Mouse (Mus musculus) CH12.LX (cell line): ENCODE measurements at regions not wholly inside any gene's neighbourhood (a gene's known extent, or its start where the extent isn't known, plus 50 kb on each side); places are given as distances from the start of the nearest gene placed in this dataset.

ENCODE experiments used
- DNase-seq: peaks from one replicate; pipeline ENCODE4 v3.0.0-alpha.2; 2013; ENCODE audit errors: extremely low read depth
- H3K27ac ChIP-seq: 2 replicates; pipeline ENCODE4 v1.5.1; 2012; ENCODE audit warnings: low read depth, mild to moderate bottlenecking, control low read depth, moderate library complexity; ENCODE audit not compliant: insufficient read depth
- H3K27me3 ChIP-seq: replicated peaks from 2 replicates; pipeline ENCODE3; 2012; ENCODE audit warnings: inconsistent platforms
- H3K36me3 ChIP-seq, 2 experiments: replicated peaks in 1 of 2; 2 replicates each; pipeline versions ENCODE3 to v1.6.1; 2012; ENCODE audit warnings: inconsistent platforms in 1 of 2, low read length in 1 of 2, mild to moderate bottlenecking in 1 of 2, mixed read lengths in 1 of 2, moderate library complexity in 1 of 2; ENCODE audit not compliant: control insufficient read depth in 1 of 2, insufficient read depth in 1 of 2
- H3K4me1 ChIP-seq, 2 experiments: 2 replicates each; pipeline ENCODE4 v1.6.1; 2012; ENCODE audit warnings: inconsistent platforms in 1 of 2, moderate library complexity in 1 of 2; ENCODE audit not compliant: insufficient read depth in 2 of 2, control insufficient read depth in 1 of 2
- H3K4me2 ChIP-seq: 2 replicates; pipeline ENCODE4 v1.6.1; 2012; ENCODE audit warnings: low read depth, mild to moderate bottlenecking, control low read depth; ENCODE audit not compliant: poor library complexity, insufficient read depth, severe bottlenecking
- H3K4me3 ChIP-seq, 3 experiments: fragments of 150-350 bp in 1 of 3; sonication (generic) in 1 of 3; replicated peaks in 1 of 3; 2 replicates each; pipeline versions ENCODE3 to v1.5.1; 2011 to 2012; ENCODE audit warnings: low read depth in 2 of 3, low read length in 2 of 3, mild to moderate bottlenecking in 2 of 3, moderate library complexity in 2 of 3, control low read depth in 1 of 3, improper control_type of control experiment in 1 of 3, inconsistent platforms in 1 of 3, mixed read lengths in 1 of 3; ENCODE audit not compliant: poor library complexity in 1 of 3
- H3K79me2 ChIP-seq: replicated peaks from 2 replicates; pipeline ENCODE4 v1.6.1; 2012; ENCODE audit warnings: mild to moderate bottlenecking, moderate library complexity; ENCODE audit not compliant: control insufficient read depth, poor library complexity, insufficient read depth, severe bottlenecking; ENCODE audit errors: extremely low read depth
- H3K9ac ChIP-seq: 2 replicates; pipeline ENCODE4 v1.6.1; 2012; ENCODE audit warnings: low read depth, mild to moderate bottlenecking, control low read depth, moderate library complexity; ENCODE audit not compliant: insufficient read depth
- H3K9me3 ChIP-seq: replicated peaks from 2 replicates; pipeline ENCODE3; 2012; ENCODE audit warnings: low read length, inconsistent platforms, mixed read lengths
- BHLHE40 ChIP-seq: IDR thresholded peaks from 2 replicates; pipeline ENCODE4 v1.6.1; 2011; ENCODE audit warnings: mild to moderate bottlenecking, low read depth, low read length, improper control_type of control experiment
- CHD2 ChIP-seq: IDR thresholded peaks from 2 replicates; pipeline ENCODE4 v1.6.1; 2011; ENCODE audit warnings: low read length, improper control_type of control experiment
- CTCF ChIP-seq, 2 experiments: IDR thresholded peaks in 1 of 2; conservative IDR thresholded peaks in 1 of 2; 2 replicates each; pipeline ENCODE4 v1.5.1; 2011 to 2012; ENCODE audit warnings: low read depth in 2 of 2, low read length in 2 of 2, improper control_type of control experiment in 1 of 2, inconsistent platforms in 1 of 2, mild to moderate bottlenecking in 1 of 2, moderate library complexity in 1 of 2
- E2F4 ChIP-seq: IDR thresholded peaks from 2 replicates; pipeline ENCODE4 v1.6.1; 2011; ENCODE audit warnings: low read depth, low read length, improper control_type of control experiment; ENCODE audit not compliant: insufficient replicate concordance
- ELF1 ChIP-seq: IDR thresholded peaks from 2 replicates; pipeline ENCODE4 v1.6.1; 2014; ENCODE audit warnings: low read depth, mild to moderate bottlenecking, inconsistent platforms, low read length, improper control_type of control experiment
- EP300 ChIP-seq: IDR thresholded peaks from 2 replicates; pipeline ENCODE4 v1.6.1; 2011; ENCODE audit warnings: low read length, improper control_type of control experiment
- ETS1 ChIP-seq: conservative IDR thresholded peaks from 2 replicates; pipeline ENCODE4 v1.6.1; 2012; ENCODE audit warnings: low read depth, mild to moderate bottlenecking, inconsistent platforms, low read length, improper control_type of control experiment, moderate library complexity
- HCFC1 ChIP-seq: IDR thresholded peaks from 2 replicates; pipeline ENCODE4 v1.6.1; 2012; ENCODE audit warnings: low read depth, mild to moderate bottlenecking, inconsistent platforms, low read length, improper control_type of control experiment
- IRF4 ChIP-seq: IDR thresholded peaks from 2 replicates; pipeline ENCODE4 v1.6.1; 2014; ENCODE audit warnings: low read depth, mild to moderate bottlenecking, inconsistent platforms, low read length, improper control_type of control experiment
- JUN ChIP-seq: IDR thresholded peaks from 2 replicates; pipeline ENCODE4 v1.6.1; 2011; ENCODE audit warnings: low read depth, mild to moderate bottlenecking, low read length, improper control_type of control experiment, moderate library complexity; ENCODE audit not compliant: insufficient read depth
- JUND ChIP-seq: conservative IDR thresholded peaks from 2 replicates; pipeline ENCODE4 v1.6.1; 2011; ENCODE audit warnings: low read depth, low read length, improper control_type of control experiment
- MAZ ChIP-seq: IDR thresholded peaks from 2 replicates; pipeline ENCODE4 v1.6.1; 2012; ENCODE audit warnings: low read depth, mild to moderate bottlenecking, inconsistent platforms, low read length, improper control_type of control experiment, moderate library complexity
- MEF2A ChIP-seq: IDR thresholded peaks from 2 replicates; pipeline ENCODE4 v1.6.1; 2014; ENCODE audit warnings: low read depth, mild to moderate bottlenecking, inconsistent platforms, low read length, improper control_type of control experiment, borderline replicate concordance
- MXI1 ChIP-seq: IDR thresholded peaks from 2 replicates; pipeline ENCODE4 v1.6.1; 2011; ENCODE audit warnings: mild to moderate bottlenecking, low read depth, low read length, improper control_type of control experiment
- MYC ChIP-seq: IDR thresholded peaks from 2 replicates; pipeline ENCODE4 v1.6.1; 2011; ENCODE audit warnings: low read depth, mild to moderate bottlenecking, improper control_type of control experiment, low read length
- NELFE ChIP-seq: IDR thresholded peaks from 2 replicates; pipeline ENCODE4 v1.6.1; 2011; ENCODE audit warnings: low read depth, low read length, improper control_type of control experiment
- NRF1 ChIP-seq: IDR thresholded peaks from 2 replicates; pipeline ENCODE4 v1.6.1; 2014; ENCODE audit warnings: low read depth, mild to moderate bottlenecking, inconsistent platforms, low read length, improper control_type of control experiment, moderate library complexity
- PAX5 ChIP-seq: IDR thresholded peaks from 2 replicates; pipeline ENCODE4 v1.6.1; 2012; ENCODE audit warnings: low read length, inconsistent platforms, mixed read lengths
- POLR2A ChIP-seq: IDR thresholded peaks from 2 replicates; pipeline ENCODE4 v1.6.1; 2011; ENCODE audit warnings: low read depth, mild to moderate bottlenecking, improper control_type of control experiment, low read length
- POLR2AphosphoS2 ChIP-seq: IDR thresholded peaks from 2 replicates; pipeline ENCODE4 v1.6.1; 2011; ENCODE audit warnings: low read depth, low read length, improper control_type of control experiment
- RAD21 ChIP-seq: IDR thresholded peaks from 2 replicates; pipeline ENCODE4 v1.6.1; 2011; ENCODE audit warnings: low read depth, mild to moderate bottlenecking, low read length, improper control_type of control experiment, moderate library complexity
- RCOR1 ChIP-seq: conservative IDR thresholded peaks from 2 replicates; pipeline ENCODE4 v1.6.1; 2012; ENCODE audit warnings: low read depth, mild to moderate bottlenecking, inconsistent platforms, low read length, improper control_type of control experiment
- SIN3A ChIP-seq: IDR thresholded peaks from 2 replicates; pipeline ENCODE4 v1.6.1; 2012; ENCODE audit warnings: low read length, improper control_type of control experiment, inconsistent platforms
- TBP ChIP-seq: conservative IDR thresholded peaks from 2 replicates; pipeline ENCODE4 v1.6.1; 2011; ENCODE audit warnings: low read depth, low read length, improper control_type of control experiment
- TCF12 ChIP-seq: IDR thresholded peaks from 2 replicates; pipeline ENCODE4 v1.6.1; 2014; ENCODE audit warnings: low read depth, mild to moderate bottlenecking, inconsistent platforms, low read length, improper control_type of control experiment
- UBTF ChIP-seq: IDR thresholded peaks from 2 replicates; pipeline ENCODE4 v1.6.1; 2012; ENCODE audit warnings: low read depth, mild to moderate bottlenecking, inconsistent platforms, low read length, improper control_type of control experiment, moderate library complexity
- USF1 ChIP-seq: IDR thresholded peaks from 2 replicates; pipeline ENCODE4 v1.6.1; 2014; ENCODE audit warnings: low read depth, mild to moderate bottlenecking, inconsistent platforms, low read length, improper control_type of control experiment
- ZC3H11A ChIP-seq: IDR thresholded peaks from 2 replicates; pipeline ENCODE4 v1.6.1; 2012; ENCODE audit warnings: low read depth, mild to moderate bottlenecking, inconsistent platforms, low read length, improper control_type of control experiment
- ZMIZ1 ChIP-seq: IDR thresholded peaks from 2 replicates; pipeline ENCODE4 v1.6.1; 2012; ENCODE audit warnings: low read depth, mild to moderate bottlenecking, inconsistent platforms, low read length, improper control_type of control experiment
- dilution Hi-C: fragments of 300-500 bp; cut with MboI; formaldehyde crosslinking; loops from 2 replicates; pipeline ENCODE4 v1.14.3; 2020; ENCODE audit warnings: low sequenced_read_pairs; ENCODE audit not compliant: extremely low pct_unique_long_range_greater_than_20kb, extremely low pct_ligation_motif_present
- in situ Hi-C: fragments of 300-500 bp; cut with MboI; formaldehyde crosslinking; loops from 3 replicates; pipeline ENCODE4 v1.14.3; 2019; ENCODE audit warnings: low sequenced_read_pairs, low pct_ligation_motif_present, low pct_unique_long_range_greater_than_20kb, mixed read lengths

- Histone ChIP-seq H3K79me2 (no peaks in the 10 kb centered on the region), H3K27me3 (no peaks in the 10 kb centered on the region), H3K4me1 (no peaks in the 10 kb centered on the region), H3K4me3 (no peak overlapping the region), H3K4me2 (no peak overlapping the region), H3K27ac (no peak overlapping the region), H3K9me3 (no peaks in the 10 kb centered on the region), H3K36me3 (no peaks in the 10 kb centered on the region), H3K9ac (no peak overlapping the region)
- dilution Hi-C loops (no loop called here), in situ Hi-C loops (no loop called here)
- DNase-seq = no peak
- TF ChIP-seq POLR2AphosphoS2 = no peak
- no peak for TF ChIP-seq POLR2A
- TF ChIP-seq MYC = no peak
- TF ChIP-seq TCF12 = no peak
- TF ChIP-seq JUND = no peak
- TF ChIP-seq TBP = no peak
- no peak for TF ChIP-seq HCFC1
- TF ChIP-seq RCOR1 = no peak
- no peak for TF ChIP-seq ELF1
- no peak for TF ChIP-seq NRF1
- TF ChIP-seq MXI1 = no peak
- no peak for TF ChIP-seq ZMIZ1
- no peak for TF ChIP-seq PAX5
- TF ChIP-seq ETS1 = no peak
- no peak for TF ChIP-seq MAZ
- no peak for TF ChIP-seq BHLHE40
- TF ChIP-seq RAD21 = no peak
- no peak for TF ChIP-seq MEF2A
- no peak for TF ChIP-seq SIN3A
- TF ChIP-seq ZC3H11A = no peak
Observed at GRCm38 (mm10) chrX:23015562-23015961, 349.3 kb downstream of the Klhl13 start.

- in situ Hi-C loops = no loop called here
- TF ChIP-seq POLR2AphosphoS2 = no peak
- TF ChIP-seq TCF12 = no peak
- no peak for TF ChIP-seq UBTF
- no peak for TF ChIP-seq NELFE
- TF ChIP-seq JUN = no peak
- TF ChIP-seq POLR2A = no peak
- no peak for TF ChIP-seq PAX5
- no peak for TF ChIP-seq USF1
- no peak for TF ChIP-seq ZC3H11A
- TF ChIP-seq EP300 = no peak
- TF ChIP-seq MYC = no peak
- no peak for TF ChIP-seq IRF4
- TF ChIP-seq BHLHE40 = no peak
- no peak for TF ChIP-seq CTCF (conservative IDR thresholded peaks at IDR 0.05 in 1 of 2, IDR thresholded peaks at IDR 0.05 in 1 of 2; ENCODE audit: low read depth in 2 of 2, low read length in 2 of 2)
- TF ChIP-seq CHD2 = no peak
- no peak for TF ChIP-seq MEF2A
- TF ChIP-seq ETS1 = no peak
- TF ChIP-seq ELF1 = no peak
- TF ChIP-seq HCFC1 = no peak
- TF ChIP-seq E2F4 = no peak
- H3K9me3 ChIP-seq = no peaks in the 10 kb centered on the region
Observed at GRCm38 (mm10) chrX:23015118-23015517, 349.8 kb downstream of the Klhl13 start.

More at GRCm38 (mm10) chrX:23015118-23015517, 349.8 kb downstream of the Klhl13 start:
- Histone ChIP-seq H3K27ac (no peak overlapping the region), H3K36me3 (no peaks in the 10 kb centered on the region), H3K79me2 (no peaks in the 10 kb centered on the region), H3K27me3 (no peaks in the 10 kb centered on the region), H3K4me3 (no peak overlapping the region), H3K4me2 (no peak overlapping the region), H3K9ac (no peak overlapping the region), H3K4me1 (no peaks in the 10 kb centered on the region)
- dilution Hi-C loops = no loop called here
- no peak for DNase-seq
